Mouse (Mus musculus): ENCODE results near the gene Ror1.

Gene Ror1

GRCm38 (mm10) chr4:100118676-100119075 lies 23.1 kb downstream of the Ror1 start:
- DNase-seq (ENCODE audit: low spot score) = no peak

- DNase-seq (ENCODE audit: low spot score) = no peak
Observed at GRCm38 (mm10) chr4:100119431-100119830, 23.8 kb downstream of the Ror1 start.

GRCm38 (mm10) chr4:100120547-100120946 lies 25.0 kb downstream of the Ror1 start:
- no peak for DNase-seq (ENCODE audit: low spot score)

GRCm38 (mm10) chr4:100122436-100122835 lies 26.8 kb downstream of the Ror1 start:
- no peak for DNase-seq (ENCODE audit: low spot score)

- DNase-seq (ENCODE audit: low spot score) = no peak
Observed at GRCm38 (mm10) chr4:100123519-100123918, 27.9 kb downstream of the Ror1 start.

- DNase-seq (ENCODE audit: low spot score) = no peak
Observed at GRCm38 (mm10) chr4:100124056-100124455, 28.5 kb downstream of the Ror1 start.

- no peak for DNase-seq (ENCODE audit: low spot score)
Observed at GRCm38 (mm10) chr4:100124935-100125334, 29.3 kb downstream of the Ror1 start.

GRCm38 (mm10) chr4:100126531-100127310 lies 31.1 kb downstream of the Ror1 start:
- no peak for DNase-seq (ENCODE audit: low spot score)

GRCm38 (mm10) chr4:100128026-100128922 lies 32.7 kb downstream of the Ror1 start:
- no peak for DNase-seq (ENCODE audit: low spot score)

GRCm38 (mm10) chr4:100129201-100129600 lies 33.6 kb downstream of the Ror1 start:
- no peak for DNase-seq (ENCODE audit: low spot score)

GRCm38 (mm10) chr4:100130771-100131475 lies 35.3 kb downstream of the Ror1 start:
- peak; percentile 29 for DNase-seq (ENCODE audit: low spot score)

GRCm38 (mm10) chr4:100131488-100131887 lies 35.9 kb downstream of the Ror1 start:
- DNase-seq (ENCODE audit: low spot score) = no peak

GRCm38 (mm10) chr4:100132261-100132660 lies 36.7 kb downstream of the Ror1 start:
- DNase-seq (ENCODE audit: low spot score) = no peak

- DNase-seq (ENCODE audit: low spot score) = no peak
Observed at GRCm38 (mm10) chr4:100136046-100136445, 40.5 kb downstream of the Ror1 start.

GRCm38 (mm10) chr4:100137102-100137835 lies 41.7 kb downstream of the Ror1 start:
- DNase-seq (ENCODE audit: low spot score) = no peak

GRCm38 (mm10) chr4:100141626-100142025 lies 46.0 kb downstream of the Ror1 start:
- no peak for DNase-seq (ENCODE audit: low spot score)

GRCm38 (mm10) chr4:100144744-100145143 lies 49.2 kb downstream of the Ror1 start:
- no peak for DNase-seq (ENCODE audit: low spot score)

- no peak for DNase-seq (ENCODE audit: low spot score)
Observed at GRCm38 (mm10) chr4:100150797-100151196, 55.2 kb downstream of the Ror1 start.

- DNase-seq (ENCODE audit: low spot score) = no peak
Observed at GRCm38 (mm10) chr4:100154560-100155130, 59.1 kb downstream of the Ror1 start.

- no peak for DNase-seq (ENCODE audit: low spot score)
Observed at GRCm38 (mm10) chr4:100155731-100156130, 60.1 kb downstream of the Ror1 start.

GRCm38 (mm10) chr4:100158401-100158800 lies 62.8 kb downstream of the Ror1 start:
- DNase-seq (ENCODE audit: low spot score) = no peak
